22 mouse cellular contexts compared by ENCODE assay signal in genomic region chr6:97413453-97413852, GRCm38 (mm10).
A peak's percentile ranks its signal among the peaks of the same experiment; 100 is the strongest.
DNase-seq lines count a peak whose midpoint lies in the region; ATAC-seq and TF ChIP-seq lines count a peak whose summit lies in the region.
"Had no signal": no experiment of that assay in that cellular context is flagged by ENCODE, and none has a peak within 500 bp of the region (broad histone marks: within the 10 kb centered on the region; RNA-seq: fewer than 3 reads in every experiment).

No protein-coding gene starts in this region.

- H3K4me1 ChIP-seq in kidney, adult 2 months (ENCODE audit: control insufficient read depth, insufficient read depth, low read length), result peaks cover 11% of the 10 kb centered on the region
- no peaks in the 10 kb centered on the region for H3K4me1 ChIP-seq in lung, embryonic 14.5 days (ENCODE audit: insufficient read depth)
- peaks cover 9% of the 10 kb centered on the region; the same call in 1 of the 2 replicates for H3K4me1 ChIP-seq in kidney, embryonic 16.5 days (ENCODE audit: insufficient read depth, low read length)
- H3K4me1 ChIP-seq in stomach, embryonic 15.5 days, result peaks cover 8% of the 10 kb centered on the region; the same call in 1 of the 2 replicates

- DNase-seq in kidney, adult 2 months, result peak; percentile 69
- DNase-seq in kidney, postnatal 4 days, result no peak
- DNase-seq in lung, embryonic 14.5 days, result peak; percentile 74
- no peak for DNase-seq in lung, postnatal 4 days
- no peak for DNase-seq in cerebellum, adult 9-10 months
- DNase-seq: adrenal gland, postnatal 25 days; B cell, adult 2 months; cerebellum, adult 11 months; cerebellum, postnatal 25 days; heart, postnatal 14 days; layer of hippocampus, adult 9-11 months; midbrain, embryonic 14.5 days had no signal

- WGBS in kidney, adult 2 months, result 37% methylated on average over 7 of the region's 7 CpGs
- 9% methylated on average over 7 of the region's 7 CpGs for WGBS in lung, embryonic 14.5 days
- 44% methylated on average over 7 of the region's 7 CpGs for WGBS in kidney, embryonic 16.5 days
- WGBS in stomach, embryonic 15.5 days, result 25% methylated on average over 7 of the region's 7 CpGs

- ATAC-seq in lung, embryonic 14.5 days (ENCODE audit: insufficient read depth), result no peak
- ATAC-seq in kidney, embryonic 16.5 days (ENCODE audit: low FRiP score, low TSS enrichment), result no peak
- ATAC-seq in stomach, embryonic 15.5 days (ENCODE audit: insufficient read depth, low FRiP score, low read depth), result peak; percentile 39; the same call in 1 of the 2 replicates
- ATAC-seq: inflammation-experienced regulatory T-cells, adult 6 months had no signal

- TF ChIP-seq POLR2A in kidney, adult 2 months (IDR thresholded peaks at IDR 0.05; ENCODE audit: low read depth, low read length), result no peak

- no peaks in the 10 kb centered on the region for H3K27me3 ChIP-seq in kidney, adult 2 months (replicated peaks; ENCODE audit: control insufficient read depth, insufficient read depth, low read length)
- no peaks in the 10 kb centered on the region for H3K27me3 ChIP-seq in lung, embryonic 14.5 days (ENCODE audit: insufficient read depth, low read length)
- no peaks in the 10 kb centered on the region for H3K27me3 ChIP-seq in kidney, embryonic 16.5 days (ENCODE audit: insufficient read depth, low read length)
- H3K27me3 ChIP-seq in stomach, embryonic 15.5 days (replicated peaks), result no peaks in the 10 kb centered on the region
- H3K27me3 ChIP-seq: forebrain, embryonic 12.5 days; heart, embryonic 12.5 days; hindbrain, embryonic 13.5 days; megakaryocyte, embryonic 14.5 days had no signal

- H3K9me3 ChIP-seq in lung, embryonic 14.5 days (ENCODE audit: low read depth, low read length), result no peaks in the 10 kb centered on the region
- H3K9me3 ChIP-seq in kidney, embryonic 16.5 days (ENCODE audit: low read length), result no peaks in the 10 kb centered on the region
- H3K9me3 ChIP-seq in stomach, embryonic 15.5 days, result no peaks in the 10 kb centered on the region
- H3K9me3 ChIP-seq: forebrain, embryonic 12.5 days; heart, embryonic 12.5 days; hindbrain, embryonic 13.5 days; limb, embryonic 10.5 days; megakaryocyte, embryonic 14.5 days had no signal

- peak overlapping the region; percentile 10 for H3K27ac ChIP-seq in kidney, adult 2 months (ENCODE audit: insufficient read depth, low read depth, low read length)
- H3K27ac ChIP-seq in lung, embryonic 14.5 days (ENCODE audit: low read depth), result peak overlapping the region; percentile 34
- H3K27ac ChIP-seq in kidney, embryonic 16.5 days (ENCODE audit: low read length), result peak overlapping the region; percentile 43; the same call in 1 of the 2 replicates
- H3K27ac ChIP-seq in stomach, embryonic 15.5 days, result no peak overlapping the region
- H3K27ac ChIP-seq: forebrain, embryonic 12.5 days; hindbrain, embryonic 13.5 days; limb, embryonic 10.5 days; liver, embryonic 14.5 days had no signal

- no peak overlapping the region for H3K9ac ChIP-seq in lung, embryonic 14.5 days
- no peak overlapping the region for H3K9ac ChIP-seq in kidney, embryonic 16.5 days (replicated peaks; ENCODE audit: low read length)
- H3K9ac ChIP-seq in stomach, embryonic 15.5 days, result no peak overlapping the region
- H3K9ac ChIP-seq: forebrain, embryonic 12.5 days; heart, embryonic 12.5 days; hindbrain, embryonic 13.5 days; liver, embryonic 14.5 days had no signal

- no peak overlapping the region for H3K4me2 ChIP-seq in lung, embryonic 14.5 days
- no peak overlapping the region for H3K4me2 ChIP-seq in kidney, embryonic 16.5 days (replicated peaks; ENCODE audit: low read depth, low read length)
- no peak overlapping the region for H3K4me2 ChIP-seq in stomach, embryonic 15.5 days
- H3K4me2 ChIP-seq: forebrain, embryonic 12.5 days; heart, embryonic 12.5 days; hindbrain, embryonic 13.5 days had no signal

- no peak overlapping the region for H3K4me3 ChIP-seq in kidney, adult 2 months (ENCODE audit: insufficient read depth, low read depth, low read length)
- H3K4me3 ChIP-seq in lung, embryonic 14.5 days (ENCODE audit: low read depth, low read length), result no peak overlapping the region
- no peak overlapping the region for H3K4me3 ChIP-seq in kidney, embryonic 16.5 days (ENCODE audit: low read length)
- H3K4me3 ChIP-seq in stomach, embryonic 15.5 days (replicated peaks), result no peak overlapping the region
- H3K4me3 ChIP-seq: forebrain, embryonic 12.5 days; heart, embryonic 12.5 days; hindbrain, embryonic 13.5 days; limb, embryonic 10.5 days; megakaryocyte, embryonic 14.5 days; myocyte had no signal

- TF ChIP-seq CTCF in kidney, adult 2 months (conservative IDR thresholded peaks at IDR 0.05; ENCODE audit: insufficient read depth, insufficient read length, low read depth, low read length), result no peak
- no peak for TF ChIP-seq CTCF in lung, embryonic 14.5 days (IDR thresholded peaks at IDR 0.05; ENCODE audit: low read depth)

- no peaks in the 10 kb centered on the region; the same call in 1 of the 2 replicates for H3K36me3 ChIP-seq in kidney, adult 2 months (ENCODE audit: control insufficient read depth, insufficient read depth, low read length)
- no peaks in the 10 kb centered on the region for H3K36me3 ChIP-seq in lung, embryonic 14.5 days (ENCODE audit: insufficient read depth)
- no peaks in the 10 kb centered on the region for H3K36me3 ChIP-seq in kidney, embryonic 16.5 days (ENCODE audit: insufficient read depth, low read length)
- H3K36me3 ChIP-seq in stomach, embryonic 15.5 days, result no peaks in the 10 kb centered on the region
- H3K36me3 ChIP-seq: forebrain, embryonic 12.5 days; heart, embryonic 12.5 days; limb, embryonic 10.5 days had no signal

Comparison
In these comparisons a context has a peak if more than half of its experiments do, and no peak if none do; other contexts are left out.
1. DNase-seq: peak in kidney, adult 2 months (single experiment) and lung, embryonic 14.5 days (single experiment); none in kidney, postnatal 4 days (0 of 2), lung, postnatal 4 days (0 of 2) and cerebellum, adult 9-10 months (single experiment).